Mouse (Mus musculus) urinary bladder, adult 2 months (tissue): ENCODE results near the gene Sept12. TPM values are rescaled to one million over a fixed set of nuclear protein-coding genes. Genes with fewer than 3 reads are reported as not detected.

Experiments
- DNase-seq: peaks from one replicate; pipeline ENCODE4 v3.0.0; 2022; ENCODE audit warnings: low spot score
- polyA plus RNA-seq: library from polyadenylated mRNA; depleted of rRNA; stranded (reverse); fragments of >200 nt; gene quantifications from 2 replicates; pipeline ENCODE4 v1.2.3, GENCODE M21; 2012

Gene Sept12
- polyA plus RNA-seq, 1 experiment = 0.21 TPM

DNA sequence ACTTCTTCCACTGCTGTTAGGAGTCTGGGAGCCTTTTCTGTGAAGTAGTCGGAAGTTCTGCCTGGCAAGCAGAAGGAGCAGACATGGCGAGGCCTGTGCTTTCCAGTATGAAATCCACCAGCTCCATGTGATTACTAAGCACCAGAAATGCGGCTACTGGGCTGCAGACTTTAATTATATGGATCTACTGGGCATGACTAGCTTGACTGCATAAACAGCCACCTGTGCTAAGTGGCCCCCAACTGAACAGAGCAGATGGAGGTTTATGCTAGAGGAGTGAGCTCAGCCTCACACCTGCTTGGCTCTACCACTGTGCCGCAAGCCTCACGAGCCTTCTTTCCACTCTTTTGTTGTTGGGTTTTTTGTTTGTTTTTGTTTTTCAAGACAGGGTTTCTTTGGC is 23.1 kb downstream of the Sept12 start:
- no peak for DNase-seq

DNA sequence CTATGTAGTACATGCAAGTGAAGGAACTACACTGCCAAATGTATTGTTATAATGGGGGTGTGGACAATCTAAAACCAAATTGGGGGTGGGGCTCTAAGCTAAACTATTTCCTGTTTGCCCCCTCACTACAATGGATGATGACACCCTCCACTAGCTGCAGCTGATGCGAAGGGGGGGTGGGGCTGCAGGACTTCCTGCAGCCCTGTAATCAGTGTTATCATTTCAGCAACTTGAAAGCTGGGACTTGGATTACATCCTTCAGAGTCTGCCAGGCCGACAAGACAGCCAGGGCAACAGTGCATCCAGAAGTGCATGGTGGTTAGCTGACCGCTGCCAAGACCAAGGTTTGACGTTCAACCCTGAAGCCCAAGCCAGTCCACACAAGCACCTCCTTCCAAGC is 26.0 kb downstream of the Sept12 start:
- no peak for DNase-seq

DNA sequence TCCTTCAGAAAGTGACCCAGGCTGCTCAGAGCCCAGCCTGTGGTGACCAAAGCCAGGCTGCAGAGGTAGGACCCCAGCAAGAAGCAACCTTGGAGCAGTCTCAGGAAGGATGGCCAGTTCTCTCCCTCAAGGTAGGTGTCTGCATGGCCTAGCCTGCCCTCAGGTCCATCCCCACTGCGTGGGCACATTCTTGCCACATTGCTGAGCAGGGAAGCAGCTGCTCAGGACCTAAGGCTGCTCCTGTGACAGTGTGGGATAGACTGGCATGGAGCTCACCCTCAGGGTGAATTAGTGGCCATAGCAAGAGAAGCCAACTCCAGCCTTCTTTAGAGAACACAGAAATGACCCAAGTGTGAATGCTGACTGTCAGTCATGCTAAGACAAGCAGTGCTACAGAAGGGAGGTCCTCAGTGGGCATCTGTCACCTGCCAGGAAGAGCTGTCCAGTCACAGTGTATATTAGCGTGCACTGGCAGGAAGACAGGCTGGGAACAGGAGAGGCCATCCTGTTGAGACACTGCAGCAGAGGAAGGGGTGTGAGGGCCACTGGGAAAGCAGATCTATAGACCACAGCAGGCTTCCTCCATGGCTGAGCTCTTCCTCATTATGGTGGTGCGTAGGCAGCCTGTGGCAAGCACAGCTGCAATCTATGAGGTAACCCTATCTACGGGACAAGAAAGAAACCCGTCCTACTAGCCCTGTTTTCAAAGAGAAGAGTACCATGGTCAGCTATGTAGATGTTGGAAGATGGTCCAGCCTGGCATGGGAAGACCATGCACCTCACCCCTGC is 28.4 kb downstream of the Sept12 start:
- DNase-seq = no peak

DNA sequence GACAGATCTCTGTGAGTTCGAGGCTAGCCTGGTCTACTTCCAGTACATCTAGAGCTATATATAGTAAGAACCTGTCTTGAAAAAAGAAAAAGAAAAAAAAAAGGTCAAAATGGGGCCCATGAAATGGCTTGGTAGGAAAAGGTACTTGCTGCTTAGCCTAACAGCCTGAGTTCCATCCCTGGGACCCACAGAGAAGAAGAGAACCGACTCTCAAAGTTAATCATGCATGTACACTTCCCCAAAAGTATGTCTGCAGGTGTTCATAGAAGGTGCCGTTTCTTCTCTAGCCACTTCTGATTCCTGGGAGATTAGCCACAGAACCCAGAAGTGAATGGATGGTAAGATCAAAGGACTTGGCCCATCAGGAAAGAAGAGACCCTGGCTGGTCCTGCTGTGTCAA is 29.2 kb downstream of the Sept12 start:
- no peak for DNase-seq

DNA sequence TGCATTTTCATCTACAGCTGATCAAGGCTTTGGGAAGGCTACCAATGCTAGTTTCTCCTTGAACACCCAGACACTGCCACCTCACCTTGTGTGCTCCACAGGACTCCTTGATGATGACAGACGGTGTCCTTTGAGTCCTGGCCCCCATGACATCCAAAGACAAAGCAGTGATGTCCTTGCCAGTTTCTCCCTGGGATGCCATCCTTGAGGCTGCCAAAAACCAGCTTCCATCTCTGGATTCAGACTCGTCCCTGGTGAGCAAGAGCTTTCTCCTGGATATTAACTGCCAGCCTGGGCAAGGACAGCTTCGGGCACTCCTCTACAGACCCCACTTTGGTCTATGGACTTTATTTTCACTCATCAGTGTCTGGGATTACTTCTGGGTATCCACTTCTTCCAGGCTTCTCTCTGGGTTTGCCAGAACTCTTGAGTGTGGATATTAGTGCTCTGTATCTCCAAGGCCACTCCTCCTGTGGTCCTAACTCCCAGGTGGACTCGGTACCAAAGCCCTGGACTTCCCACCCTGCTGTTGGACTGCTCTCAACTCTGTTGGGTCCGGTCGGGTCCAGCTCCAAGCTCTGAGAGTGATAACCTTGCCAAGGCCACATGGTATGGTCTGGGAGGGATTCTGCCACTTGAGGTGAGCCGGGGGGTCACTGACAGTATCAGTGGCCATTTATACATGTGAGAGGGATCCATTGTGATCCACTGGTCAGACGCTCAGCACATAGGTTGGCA is 32.1 kb downstream of the Sept12 start:
- no peak for DNase-seq

DNA sequence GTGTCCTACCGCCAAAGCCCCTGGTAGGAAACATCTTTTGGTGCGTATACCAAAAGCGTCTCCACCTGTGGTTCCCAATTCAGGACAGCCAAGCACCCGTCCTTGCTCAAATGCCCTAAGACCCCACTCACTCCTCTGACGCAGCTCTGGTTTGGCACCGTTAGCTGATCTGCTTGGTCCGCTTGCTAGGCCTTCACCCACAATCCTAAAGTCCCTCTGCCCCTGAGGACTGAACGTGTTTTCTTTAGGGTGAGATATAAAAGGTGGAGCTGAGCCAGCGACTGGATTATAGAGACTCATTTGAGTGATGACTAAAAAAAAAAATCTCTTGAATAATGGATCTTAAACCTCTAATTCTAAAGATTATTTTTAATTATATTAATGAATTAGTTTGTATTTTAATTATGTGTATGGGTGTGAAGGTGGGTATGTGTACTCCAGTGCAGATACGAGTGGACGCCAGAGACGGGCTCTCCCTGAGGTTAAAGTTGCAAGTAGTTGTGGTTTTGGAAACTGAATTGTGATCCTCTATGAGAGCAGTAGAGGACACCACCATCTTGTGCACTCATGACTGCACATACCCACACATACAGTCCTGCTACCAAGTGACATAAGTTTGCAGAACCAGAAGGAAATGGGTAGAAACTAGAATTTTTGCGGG is 32.8 kb downstream of the Sept12 start:
- no peak for DNase-seq

DNA sequence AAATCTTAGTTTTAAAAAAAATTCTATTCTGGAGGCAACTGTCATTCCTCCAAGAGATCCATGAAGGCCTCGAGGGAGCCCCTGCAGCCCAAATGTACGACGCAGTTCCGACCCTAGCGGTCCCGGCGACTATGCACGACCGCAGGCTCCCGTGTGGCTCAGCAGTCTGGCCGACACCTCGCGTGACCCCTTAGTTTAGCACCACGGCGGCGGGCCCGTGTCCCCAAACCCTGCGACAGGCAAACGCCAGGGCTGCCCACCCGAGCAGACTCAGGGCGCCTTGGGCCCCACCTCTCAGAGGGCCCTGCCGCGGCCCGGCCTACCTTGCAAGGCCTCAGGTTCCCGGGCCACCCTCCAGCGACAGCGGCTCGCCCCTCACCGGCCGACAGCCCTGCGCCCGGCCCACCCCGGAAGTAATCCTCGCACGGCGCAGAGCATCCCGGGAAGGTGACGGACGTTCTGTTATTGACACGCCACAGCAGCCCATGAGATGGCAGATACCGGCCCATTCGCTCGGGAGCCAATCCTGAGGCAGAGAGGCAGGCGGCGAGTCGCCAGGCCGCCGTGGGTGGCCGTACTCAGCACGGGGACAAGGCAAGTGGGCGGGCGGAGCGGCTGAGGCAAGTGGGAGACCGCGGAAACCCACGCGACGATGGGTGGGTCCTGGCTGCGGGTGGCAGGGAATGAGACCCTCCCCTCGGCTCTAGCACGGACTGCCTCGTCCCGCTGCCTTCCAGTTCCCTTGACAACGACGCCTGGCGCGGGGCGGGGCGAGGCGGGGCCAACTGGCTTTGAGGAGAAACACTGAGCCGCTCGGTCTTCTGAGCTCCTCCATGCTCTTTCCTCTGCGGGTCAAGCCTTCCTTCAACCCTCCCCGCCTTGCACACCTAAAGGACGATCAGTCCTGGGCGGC is 33.6 kb downstream of the Sept12 start, which contains the start of gene Anks3:
Gene Anks3 (minus strand): TSS at position 409 of the 913 bp plus-strand sequence.
- DNase-seq = peak; percentile 92

DNA sequence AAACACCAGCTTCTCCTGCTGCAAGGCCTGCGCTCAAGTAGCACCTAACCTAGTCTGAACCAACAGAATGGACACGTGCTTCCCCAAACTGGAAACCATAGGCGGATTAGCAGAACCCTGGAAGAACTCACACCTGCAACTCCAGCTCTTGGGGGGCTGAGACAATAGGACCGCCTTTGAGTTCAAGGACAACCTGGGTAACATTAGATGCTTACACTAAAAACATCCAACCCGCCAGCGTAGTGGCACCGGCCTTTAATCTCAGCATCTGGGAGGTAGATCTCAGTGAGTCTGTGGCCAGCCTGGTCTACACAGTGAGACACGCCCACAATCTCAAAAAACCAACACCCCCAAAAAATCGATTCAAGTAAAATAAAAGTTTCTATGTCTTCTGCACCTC is 34.3 kb downstream of the Sept12 start:
- no peak for DNase-seq

DNA sequence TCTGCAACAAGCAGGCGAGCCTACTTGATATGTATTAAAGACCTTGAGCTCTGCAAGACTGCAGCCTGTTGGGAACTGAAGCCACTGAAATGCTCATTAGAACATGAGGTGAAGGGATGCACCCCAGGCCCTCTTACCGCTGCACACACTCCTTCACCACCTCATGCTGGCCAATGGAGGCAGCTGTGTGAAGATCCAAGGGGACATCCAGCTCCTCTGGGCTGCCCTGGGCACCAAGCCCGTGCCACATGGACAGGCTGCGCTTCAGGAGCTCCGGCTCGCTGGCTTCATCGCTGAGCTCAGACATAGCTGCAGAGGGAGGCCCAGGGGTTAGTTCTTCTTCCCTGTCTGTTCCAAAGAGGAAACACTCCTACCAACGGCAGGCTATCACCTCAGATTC is 37.4 kb downstream of the Sept12 start:
- no peak for DNase-seq

DNA sequence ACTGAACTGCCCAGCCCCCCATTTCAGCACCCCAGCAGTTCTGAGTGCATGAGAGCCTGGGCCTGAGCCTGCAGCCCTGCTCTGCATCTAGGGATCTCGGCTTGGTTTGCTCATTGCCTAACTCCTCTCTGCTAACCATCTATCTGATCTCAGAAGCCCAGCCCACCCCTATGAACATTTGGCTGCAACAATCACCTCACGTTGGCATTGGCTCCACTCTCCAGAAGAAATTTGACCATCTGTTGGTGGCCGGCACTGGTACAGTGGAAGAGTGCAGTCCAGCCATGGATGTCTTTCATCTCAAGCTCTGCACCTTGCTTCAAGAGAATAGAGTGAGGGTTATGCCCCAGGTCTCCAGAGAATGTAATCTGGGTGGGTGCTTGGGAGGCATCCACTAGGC is 40.2 kb downstream of the Sept12 start:
- no peak for DNase-seq

DNA sequence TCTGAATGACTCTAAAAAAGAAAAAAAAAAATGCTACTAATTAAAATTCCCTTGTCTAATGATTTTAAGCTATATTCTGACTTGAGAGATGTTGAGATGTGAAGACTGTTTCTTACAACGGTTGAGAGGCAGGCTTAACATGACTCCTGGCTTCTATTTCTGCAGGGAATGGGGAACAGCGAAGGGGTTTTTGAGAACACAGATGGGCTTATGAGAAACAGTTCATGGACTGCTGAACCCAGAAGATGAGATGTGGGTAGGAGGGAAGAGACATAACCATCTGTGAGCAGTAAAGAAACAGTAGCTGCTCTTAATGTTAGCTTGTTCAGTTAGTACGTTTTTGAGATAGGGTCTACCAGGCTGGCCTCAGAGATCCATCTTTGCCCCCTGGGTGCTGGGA is 41.0 kb downstream of the Sept12 start:
- DNase-seq = no peak

DNA sequence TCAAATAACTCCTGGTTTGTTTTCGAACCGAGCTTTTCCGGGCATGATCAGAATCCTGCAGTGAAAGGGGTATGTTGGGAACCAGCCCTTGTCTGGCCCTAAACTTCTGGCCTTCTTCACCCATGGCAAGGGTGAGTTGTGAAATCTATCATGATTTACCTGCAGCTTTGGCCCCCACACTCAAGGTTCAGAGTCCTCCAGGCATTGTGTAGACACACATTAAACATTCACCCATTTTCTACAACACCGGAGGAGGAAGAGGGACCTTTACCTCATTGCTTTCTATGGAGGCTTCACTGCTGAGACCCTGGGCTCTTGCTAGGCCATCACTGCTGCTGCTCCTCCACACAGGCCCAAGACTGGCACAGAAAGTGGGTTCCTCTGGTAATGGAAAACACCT is 50.3 kb downstream of the Sept12 start:
- DNase-seq = no peak

DNA sequence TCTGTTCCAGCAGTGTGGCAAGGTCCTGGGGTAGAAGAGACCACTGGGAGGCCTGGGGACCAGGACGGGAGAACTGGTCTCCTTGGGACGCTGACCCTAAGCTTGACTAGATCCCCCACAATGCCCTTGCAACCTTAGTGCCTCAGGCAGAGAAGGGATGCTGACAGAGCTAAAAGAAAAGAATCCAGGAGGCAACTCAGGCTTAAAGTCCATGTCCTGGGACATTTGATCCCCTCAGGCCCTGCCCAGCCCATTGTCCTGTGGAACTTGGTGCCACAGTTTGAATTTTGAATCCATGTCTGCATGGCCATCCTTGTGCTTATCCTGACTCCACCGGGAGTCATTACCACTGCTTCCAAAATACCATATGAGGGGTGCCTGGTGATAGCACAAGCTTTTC is 51.5 kb downstream of the Sept12 start:
- no peak for DNase-seq

DNA sequence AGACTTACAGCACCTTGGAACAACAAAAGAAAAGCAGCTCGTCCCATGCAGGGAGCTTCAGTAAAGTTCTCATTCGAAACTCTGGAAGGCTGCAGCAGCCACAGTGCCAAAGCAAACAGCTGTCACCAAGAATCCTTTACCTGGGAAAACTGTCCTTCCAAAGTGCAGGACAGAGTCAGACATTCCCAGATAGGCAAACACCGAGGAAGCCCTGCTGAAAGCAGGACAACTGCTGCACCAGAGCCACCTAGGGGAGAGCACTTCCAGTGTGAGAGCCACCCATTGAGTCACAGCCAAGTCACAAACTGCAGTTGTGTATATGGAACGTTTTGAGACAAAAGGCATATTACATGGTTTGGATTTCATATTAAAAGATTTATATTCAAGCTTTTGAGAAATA is 52.2 kb downstream of the Sept12 start:
- no peak for DNase-seq

DNA sequence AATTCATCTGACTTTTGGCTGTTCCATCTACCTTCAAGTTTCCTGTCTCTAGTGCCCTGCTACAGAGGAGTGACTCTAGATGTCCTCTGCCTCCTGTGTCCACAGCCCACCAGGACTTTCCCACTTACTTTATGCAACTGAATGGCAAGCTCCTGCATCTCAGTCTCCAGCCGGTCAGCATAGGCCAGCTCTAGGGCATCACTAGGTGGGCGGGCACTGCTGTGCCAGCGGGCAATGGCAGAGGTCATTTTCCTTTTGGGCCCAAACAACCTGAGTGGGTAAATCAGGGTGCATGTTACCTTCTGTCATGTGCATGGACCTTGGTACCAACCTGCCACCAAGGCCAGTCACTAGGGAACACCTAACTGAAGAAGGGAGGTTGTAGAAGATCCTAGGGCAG is 54.2 kb downstream of the Sept12 start:
- DNase-seq = no peak

DNA sequence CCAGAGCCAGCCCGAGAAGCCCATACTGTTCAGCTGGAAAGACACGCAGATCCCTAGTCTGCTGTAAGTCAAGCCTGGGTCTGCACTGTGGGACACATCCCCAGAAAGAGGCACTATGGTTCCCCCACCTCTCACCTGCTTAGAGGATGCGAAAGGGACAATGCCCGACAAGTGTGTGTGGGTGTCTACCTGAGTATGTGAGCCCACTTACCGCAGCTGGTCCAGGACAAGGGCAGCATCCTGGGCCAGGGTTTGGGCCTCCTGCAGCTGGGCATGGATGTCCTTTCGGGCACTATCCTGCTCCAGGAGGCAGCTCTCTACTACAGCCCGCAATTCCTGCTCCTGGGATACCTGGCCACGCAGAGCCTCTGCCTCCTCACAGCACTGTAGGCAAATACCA is 54.8 kb downstream of the Sept12 start:
- DNase-seq = no peak

DNA sequence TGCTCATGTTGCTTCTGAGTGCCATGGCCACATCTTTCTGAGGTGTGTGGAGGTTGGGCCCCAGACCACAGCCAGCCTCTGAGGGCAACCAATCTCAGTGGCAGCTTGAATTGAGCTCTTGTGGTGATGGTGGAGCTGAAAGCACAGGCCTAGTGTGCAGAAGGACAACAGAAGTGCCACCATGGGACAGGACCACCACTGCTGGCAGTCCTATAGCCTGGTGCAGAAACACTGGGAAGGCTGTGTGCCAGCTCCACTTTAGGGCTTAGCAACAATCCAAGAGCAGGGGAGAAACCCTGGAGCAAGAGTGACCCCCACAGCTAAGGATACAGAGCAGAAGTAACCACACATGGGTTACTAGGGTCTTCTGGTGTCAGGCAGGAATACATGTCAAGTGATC is 56.6 kb downstream of the Sept12 start:
- DNase-seq = no peak

DNA sequence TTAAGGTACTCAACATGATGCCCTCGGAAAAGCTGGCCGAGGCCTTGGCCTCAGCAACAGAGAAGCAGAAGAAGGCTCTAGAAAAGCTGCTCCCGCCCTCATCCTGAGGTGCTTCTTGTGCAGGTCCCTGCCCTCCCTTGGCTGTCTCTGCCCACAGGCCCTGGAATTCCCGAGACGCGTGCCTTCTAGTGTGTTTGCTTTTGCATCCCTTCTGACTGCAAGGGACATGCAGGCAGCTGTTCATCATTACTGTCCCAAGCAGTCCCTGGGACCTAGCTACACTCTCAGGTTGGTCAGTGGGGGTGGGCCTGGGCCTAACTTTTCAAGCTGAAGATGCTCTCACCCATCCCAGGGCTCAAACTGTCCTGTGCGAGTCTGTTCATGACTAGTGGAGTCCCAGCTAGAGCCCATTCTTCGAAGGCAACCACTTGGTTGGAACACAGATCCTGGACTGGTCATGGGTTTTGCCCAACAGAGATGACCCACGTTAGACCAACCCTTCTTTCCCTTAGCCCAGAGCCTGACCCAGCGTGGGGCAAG is 57.3 kb downstream of the Sept12 start:
- no peak for DNase-seq

DNA sequence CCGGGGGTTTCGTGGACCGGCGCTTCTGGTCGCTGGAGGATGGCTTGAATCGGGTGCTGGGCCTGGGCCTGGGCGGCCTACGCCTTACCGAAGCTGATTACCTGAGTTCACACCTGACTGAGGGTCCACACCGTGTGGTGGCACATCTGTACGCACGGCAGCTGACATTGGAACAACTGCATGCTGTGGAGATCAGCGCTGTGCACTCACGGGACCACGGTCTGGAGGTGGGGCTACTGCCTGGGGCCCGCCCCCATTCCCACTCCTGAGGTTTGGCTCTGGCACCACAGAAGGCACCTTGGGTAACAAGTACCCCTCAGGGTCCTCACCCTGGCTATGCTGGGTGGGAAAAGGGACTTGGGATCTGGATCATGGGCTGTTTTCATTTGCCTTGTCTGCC is 58.2 kb downstream of the Sept12 start:
- DNase-seq = no peak

DNA sequence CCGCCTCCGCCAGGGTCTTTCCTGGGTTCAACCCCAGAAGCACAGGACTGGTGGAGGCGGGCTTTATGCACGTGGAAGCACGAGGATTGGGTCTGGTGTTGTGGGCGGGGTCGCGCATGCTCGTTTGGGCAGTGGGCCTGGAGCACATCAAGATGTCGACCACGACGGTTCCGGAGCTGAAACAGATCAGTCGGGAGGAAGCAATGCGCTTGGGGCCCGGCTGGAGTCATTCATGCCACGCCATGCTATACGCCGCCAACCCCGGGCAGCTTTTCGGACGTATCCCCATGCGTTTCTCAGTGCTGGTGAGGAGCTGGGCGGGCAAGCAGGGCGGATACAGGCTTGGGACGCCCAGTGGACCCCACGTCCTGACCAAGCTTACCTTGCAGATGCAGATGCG is 58.7 kb downstream of the Sept12 start:
- peak; percentile 86 for DNase-seq

DNA sequence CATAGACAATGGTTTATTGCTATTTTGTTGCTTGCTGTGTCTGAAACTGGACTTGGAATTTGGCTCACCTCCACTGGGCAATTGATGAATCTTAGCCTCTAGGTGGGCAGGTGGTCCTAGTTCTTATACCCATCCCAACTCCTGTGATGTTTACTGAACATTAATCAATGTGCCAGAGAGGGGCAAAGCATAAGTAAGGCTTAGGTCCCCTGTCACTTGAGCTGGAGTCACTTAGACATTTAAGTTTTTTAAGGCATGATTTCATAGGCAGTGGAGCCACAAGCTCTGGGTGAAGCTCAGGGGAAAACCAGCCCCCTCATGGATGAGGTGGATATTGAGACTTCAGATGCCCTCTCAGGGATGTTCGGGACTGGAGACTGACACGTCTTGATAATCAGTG is 59.2 kb downstream of the Sept12 start, which contains the start of gene Nudt16l1:
Gene Nudt16l1 (plus strand): TSS at position 301 of the 400 bp plus-strand sequence.
- no peak for DNase-seq
